Mouse (Mus musculus): Measurements from ENCODE around the gene Ccdc57. TPM values are rescaled to one million over a fixed set of nuclear protein-coding genes. Genes with fewer than 3 reads are reported as not detected.

Ccdc57 gene
- polyA plus RNA-seq, 1 experiment from 2014 or later: 5.2 TPM

DNA sequence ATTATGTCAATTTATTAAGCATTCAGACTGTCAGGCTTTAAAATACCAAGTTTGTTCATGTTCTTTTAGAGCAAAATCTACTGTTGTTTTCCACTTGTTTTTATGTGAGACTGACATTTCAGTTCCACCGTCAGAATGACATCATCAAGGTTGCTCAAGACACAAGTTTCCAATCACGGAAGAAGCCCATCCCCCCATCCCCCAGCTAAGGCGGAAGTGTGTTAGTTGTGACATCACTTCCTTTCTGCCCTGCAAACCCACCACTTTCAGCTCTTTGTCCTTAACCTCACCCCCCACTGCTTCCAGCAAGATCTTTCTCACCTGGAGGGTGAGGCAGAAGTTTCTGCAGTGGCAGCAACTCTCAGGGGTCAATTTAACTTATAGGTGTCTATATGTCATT, 16.2 kb downstream of the Ccdc57 start:
- ATAC-seq (ENCODE audit: low FRiP score) (no peak), DNase-seq (ENCODE audit: low spot score) (no peak)
- WGBS: 79% methylated on average over 3 of the region's 3 CpGs
- H3K4me2 ChIP-seq (replicated peaks): no peak overlapping the region
- no peak overlapping the region for H3K27ac ChIP-seq
- no peaks in the 10 kb centered on the region for H3K27me3 ChIP-seq (ENCODE audit: control insufficient read depth, insufficient read depth, low read length)
- no peaks in the 10 kb centered on the region for H3K4me1 ChIP-seq (replicated peaks; ENCODE audit: control insufficient read depth, insufficient read depth, low read length)
- H3K36me3 ChIP-seq (replicated peaks; ENCODE audit: control insufficient read depth, insufficient read depth): peaks cover 48% of the 10 kb centered on the region
- H3K4me3 ChIP-seq (replicated peaks; ENCODE audit: low read length): no peak overlapping the region
- H3K9ac ChIP-seq: no peak overlapping the region
- no peaks in the 10 kb centered on the region for H3K9me3 ChIP-seq (ENCODE audit: control insufficient read depth, low read length)

DNA sequence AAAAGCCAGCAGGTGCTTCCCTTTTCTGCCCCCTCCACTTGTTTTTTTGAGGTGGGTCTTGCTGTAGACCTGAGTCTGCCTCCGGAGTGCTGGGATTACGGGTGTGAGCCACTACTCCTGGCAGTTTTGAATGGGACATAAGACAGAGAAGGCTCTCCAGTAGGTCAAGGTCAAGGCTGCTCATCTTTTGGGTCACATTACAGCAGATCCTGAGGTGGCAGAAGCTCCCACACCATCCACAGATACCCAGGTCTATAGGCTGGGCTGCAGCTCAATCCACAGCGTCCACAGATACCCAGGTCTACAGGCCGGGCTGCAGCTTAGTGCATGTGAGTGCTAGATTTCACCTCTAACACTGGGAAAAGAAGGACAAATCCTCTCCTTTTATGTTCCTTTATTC, 18.9 kb downstream of the Ccdc57 start:
- 98% methylated on average over 4 of the region's 4 CpGs for WGBS
- no peak for ATAC-seq (ENCODE audit: low FRiP score)
- Histone ChIP-seq H3K27me3 (ENCODE audit: control insufficient read depth, insufficient read depth, low read length) (no peaks in the 10 kb centered on the region), H3K9me3 (ENCODE audit: control insufficient read depth, low read length) (no peaks in the 10 kb centered on the region), H3K36me3 (replicated peaks; ENCODE audit: control insufficient read depth, insufficient read depth) (peaks cover 23% of the 10 kb centered on the region; the same call in 1 of the 2 replicates), H3K4me3 (replicated peaks; ENCODE audit: low read length) (no peak overlapping the region), H3K4me1 (replicated peaks; ENCODE audit: control insufficient read depth, insufficient read depth, low read length) (no peaks in the 10 kb centered on the region), H3K4me2 (replicated peaks) (no peak overlapping the region), H3K27ac (no peak overlapping the region), H3K9ac (no peak overlapping the region)
- no peak for DNase-seq (ENCODE audit: low spot score)

GRCm38 (mm10) chr11:120905430-120905873, 27.2 kb downstream of the Ccdc57 start:
- ATAC-seq (ENCODE audit: low FRiP score): no peak

GRCm38 (mm10) chr11:120904561-120904960, 28.1 kb downstream of the Ccdc57 start:
- WGBS: 95% methylated on average over 3 of the region's 3 CpGs
- ATAC-seq (ENCODE audit: low FRiP score) (no peak), DNase-seq (ENCODE audit: low spot score) (no peak)
- Histone ChIP-seq H3K4me2 (replicated peaks) (no peak overlapping the region), H3K36me3 (replicated peaks; ENCODE audit: control insufficient read depth, insufficient read depth) (peaks cover 15% of the 10 kb centered on the region; the same call in 1 of the 2 replicates), H3K9me3 (ENCODE audit: control insufficient read depth, low read length) (no peaks in the 10 kb centered on the region), H3K4me3 (replicated peaks; ENCODE audit: low read length) (no peak overlapping the region), H3K9ac (no peak overlapping the region), H3K4me1 (replicated peaks; ENCODE audit: control insufficient read depth, insufficient read depth, low read length) (no peaks in the 10 kb centered on the region), H3K27me3 (ENCODE audit: control insufficient read depth, insufficient read depth, low read length) (no peaks in the 10 kb centered on the region), H3K27ac (no peak overlapping the region)

More at GRCm38 (mm10) chr11:120905430-120905873, 27.2 kb downstream of the Ccdc57 start:
- Histone ChIP-seq H3K27me3 (ENCODE audit: control insufficient read depth, insufficient read depth, low read length) (no peaks in the 10 kb centered on the region), H3K9me3 (ENCODE audit: control insufficient read depth, low read length) (no peaks in the 10 kb centered on the region), H3K36me3 (replicated peaks; ENCODE audit: control insufficient read depth, insufficient read depth) (peaks cover 15% of the 10 kb centered on the region; the same call in 1 of the 2 replicates), H3K9ac (no peak overlapping the region), H3K4me2 (replicated peaks) (no peak overlapping the region), H3K4me1 (replicated peaks; ENCODE audit: control insufficient read depth, insufficient read depth, low read length) (no peaks in the 10 kb centered on the region), H3K4me3 (replicated peaks; ENCODE audit: low read length) (no peak overlapping the region), H3K27ac (no peak overlapping the region)
- DNase-seq (ENCODE audit: low spot score): peak; percentile 70
- WGBS: 14% methylated on average over 1 of the region's 1 CpGs

DNA sequence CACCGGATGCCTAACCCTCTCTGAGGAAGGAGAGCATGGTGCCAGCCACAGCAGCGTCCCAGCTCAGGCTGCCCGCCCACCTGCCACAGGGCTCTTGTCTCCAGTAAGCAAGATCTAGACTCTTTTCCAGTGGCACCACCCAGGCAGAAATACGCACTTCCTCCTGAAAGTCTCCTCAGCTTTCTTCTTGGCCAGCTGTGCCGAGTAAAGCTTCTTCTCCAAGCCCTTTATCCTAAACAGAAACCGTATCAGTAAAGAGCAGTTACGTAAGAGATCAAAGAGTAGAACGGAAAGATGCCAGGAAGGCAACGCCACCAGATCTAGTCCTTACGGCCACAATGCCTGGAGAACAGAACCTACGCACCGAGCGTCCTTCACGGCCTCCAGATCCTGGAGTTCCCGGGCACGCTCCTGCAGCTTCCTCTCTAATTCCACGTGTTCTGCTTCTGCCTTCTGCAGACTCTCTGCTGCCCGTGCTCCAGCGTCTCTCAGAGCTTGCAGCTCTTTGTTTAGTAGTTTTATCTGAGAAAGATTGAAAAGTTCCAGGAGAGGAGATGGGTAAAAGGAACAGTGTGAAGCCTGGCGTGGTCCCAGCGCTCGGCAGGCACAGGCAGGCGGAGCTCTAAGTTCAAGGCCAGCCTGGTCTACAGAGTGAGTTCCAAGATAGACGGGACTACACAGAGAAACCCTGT, 29.4 kb downstream of the Ccdc57 start:
- DNase-seq (ENCODE audit: low spot score): no peak
- peaks cover 15% of the 10 kb centered on the region; the same call in 1 of the 2 replicates for H3K36me3 ChIP-seq (replicated peaks; ENCODE audit: control insufficient read depth, insufficient read depth)

GRCm38 (mm10) chr11:120902487-120903142, 30.1 kb downstream of the Ccdc57 start:
- Histone ChIP-seq H3K9me3 (ENCODE audit: control insufficient read depth, low read length) (no peaks in the 10 kb centered on the region), H3K4me1 (replicated peaks; ENCODE audit: control insufficient read depth, insufficient read depth, low read length) (no peaks in the 10 kb centered on the region), H3K9ac (no peak overlapping the region), H3K27ac (no peak overlapping the region), H3K4me3 (replicated peaks; ENCODE audit: low read length) (no peak overlapping the region), H3K27me3 (ENCODE audit: control insufficient read depth, insufficient read depth, low read length) (no peaks in the 10 kb centered on the region), H3K4me2 (replicated peaks) (no peak overlapping the region), H3K36me3 (replicated peaks; ENCODE audit: control insufficient read depth, insufficient read depth) (peaks cover 20% of the 10 kb centered on the region; the same call in 1 of the 2 replicates)
- WGBS: 53% methylated on average over 10 of the region's 10 CpGs
- no peak for ATAC-seq (ENCODE audit: low FRiP score)
- DNase-seq (ENCODE audit: low spot score): no peak

More for the DNA sequence above, 29.4 kb downstream of the Ccdc57 start:
- 87% methylated on average over 24 of the region's 24 CpGs for WGBS
- ATAC-seq (ENCODE audit: low FRiP score): no peak
- Histone ChIP-seq H3K4me3 (replicated peaks; ENCODE audit: low read length) (no peak overlapping the region), H3K9me3 (ENCODE audit: control insufficient read depth, low read length) (no peaks in the 10 kb centered on the region), H3K9ac (no peak overlapping the region), H3K4me1 (replicated peaks; ENCODE audit: control insufficient read depth, insufficient read depth, low read length) (no peaks in the 10 kb centered on the region), H3K4me2 (replicated peaks) (no peak overlapping the region), H3K27ac (no peak overlapping the region), H3K27me3 (ENCODE audit: control insufficient read depth, insufficient read depth, low read length) (no peaks in the 10 kb centered on the region)

DNA sequence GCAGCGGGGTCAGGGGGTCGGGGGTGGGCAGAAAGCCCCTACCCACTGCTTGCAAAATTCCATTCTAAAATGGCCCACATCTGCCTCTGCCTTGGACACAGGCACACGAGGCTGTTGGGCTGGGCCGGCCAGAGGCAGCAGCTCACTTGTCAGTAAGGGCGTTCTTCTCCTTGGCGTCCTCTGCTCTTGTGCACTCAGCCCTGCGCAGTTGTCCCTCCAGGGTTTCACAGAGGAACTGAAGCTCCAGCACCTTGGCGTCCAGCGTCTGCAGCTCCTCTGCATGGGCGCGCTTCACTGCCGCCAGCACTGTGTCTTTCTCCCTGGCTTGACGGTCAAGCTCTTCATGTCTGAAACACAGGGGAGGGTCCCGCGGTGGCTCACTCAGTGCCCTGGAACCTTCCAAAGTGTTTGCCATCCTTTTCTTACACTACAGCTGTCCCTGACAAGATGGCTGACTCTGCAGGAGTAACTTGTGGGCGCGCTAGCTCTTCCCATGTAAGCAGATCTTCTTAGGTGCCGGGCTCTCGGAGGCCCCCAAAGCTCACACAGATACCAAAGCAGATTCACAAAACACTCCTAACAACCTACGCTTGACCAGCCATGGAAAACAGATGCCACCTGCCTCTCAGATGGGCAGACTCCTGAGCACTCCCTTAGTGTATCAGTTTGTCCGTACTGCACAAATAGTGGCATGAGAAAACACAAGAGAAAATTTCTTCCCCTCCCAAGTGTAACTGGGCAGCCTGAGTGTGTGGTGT, 30.8 kb downstream of the Ccdc57 start:
- Histone ChIP-seq H3K9me3 (ENCODE audit: control insufficient read depth, low read length) (no peaks in the 10 kb centered on the region), H3K36me3 (replicated peaks; ENCODE audit: control insufficient read depth, insufficient read depth) (peaks cover 26% of the 10 kb centered on the region), H3K27ac (no peak overlapping the region), H3K27me3 (ENCODE audit: control insufficient read depth, insufficient read depth, low read length) (no peaks in the 10 kb centered on the region), H3K4me1 (replicated peaks; ENCODE audit: control insufficient read depth, insufficient read depth, low read length) (no peaks in the 10 kb centered on the region), H3K4me3 (replicated peaks; ENCODE audit: low read length) (no peak overlapping the region), H3K9ac (no peak overlapping the region), H3K4me2 (replicated peaks) (no peak overlapping the region)
- WGBS: 70% methylated on average over 21 of the region's 21 CpGs
- DNase-seq (ENCODE audit: low spot score) (no peak), ATAC-seq (ENCODE audit: low FRiP score) (no peak)

- no peak overlapping the region for H3K4me3 ChIP-seq (replicated peaks; ENCODE audit: low read length)
- no peaks in the 10 kb centered on the region for H3K9me3 ChIP-seq (ENCODE audit: control insufficient read depth, low read length)
- ATAC-seq (ENCODE audit: low FRiP score): no peak
- H3K27ac ChIP-seq: no peak overlapping the region
- H3K36me3 ChIP-seq (replicated peaks; ENCODE audit: control insufficient read depth, insufficient read depth): peaks cover 36% of the 10 kb centered on the region
- no peaks in the 10 kb centered on the region for H3K27me3 ChIP-seq (ENCODE audit: control insufficient read depth, insufficient read depth, low read length)
- no peak for DNase-seq (ENCODE audit: low spot score)
- WGBS: 91% methylated on average over 8 of the region's 8 CpGs
- H3K4me2 ChIP-seq (replicated peaks): no peak overlapping the region
- H3K4me1 ChIP-seq (replicated peaks; ENCODE audit: control insufficient read depth, insufficient read depth, low read length): no peaks in the 10 kb centered on the region
- no peak overlapping the region for H3K9ac ChIP-seq
These were observed 32.1 kb downstream of the Ccdc57 start for GRCm38 (mm10) chr11:120900276-120901244.

All from hindbrain, embryonic 14.5 days (tissue).